Mouse (Mus musculus): ENCODE results near the gene Otol1. TPM values are rescaled to one million over a fixed set of nuclear protein-coding genes. Genes with fewer than 3 reads are reported as not detected.

Otol1 gene
- polyA plus RNA-seq, 1 experiment from 2014 or later, result not detected

GRCm38 (mm10) chr3:70026605-70027004 lies 19.2 kb downstream of the Otol1 start:
- H3K4me1 ChIP-seq (ENCODE audit: insufficient read depth, low read length), result no peaks in the 10 kb centered on the region
- ATAC-seq (ENCODE audit: low FRiP score, low TSS enrichment), result no peak
- no peak overlapping the region for H3K9ac ChIP-seq (replicated peaks; ENCODE audit: low read length)
- H3K27me3 ChIP-seq (ENCODE audit: insufficient read depth, low read length), result no peaks in the 10 kb centered on the region
- no peak overlapping the region for H3K4me2 ChIP-seq (replicated peaks; ENCODE audit: low read depth, low read length)
- H3K36me3 ChIP-seq (ENCODE audit: insufficient read depth, low read length), result no peaks in the 10 kb centered on the region
- H3K4me3 ChIP-seq (ENCODE audit: low read length), result no peak overlapping the region
- H3K27ac ChIP-seq (ENCODE audit: low read length), result no peak overlapping the region
- 60% methylated on average over 6 of the region's 6 CpGs for WGBS
- no peaks in the 10 kb centered on the region for H3K9me3 ChIP-seq (ENCODE audit: low read length)

- no peaks in the 10 kb centered on the region for H3K36me3 ChIP-seq (ENCODE audit: insufficient read depth, low read length)
- H3K27me3 ChIP-seq (ENCODE audit: insufficient read depth, low read length), result no peaks in the 10 kb centered on the region
- H3K9ac ChIP-seq (replicated peaks; ENCODE audit: low read length), result no peak overlapping the region
- H3K4me1 ChIP-seq (ENCODE audit: insufficient read depth, low read length), result no peaks in the 10 kb centered on the region
- H3K27ac ChIP-seq (ENCODE audit: low read length), result no peak overlapping the region
- no peaks in the 10 kb centered on the region for H3K9me3 ChIP-seq (ENCODE audit: low read length)
- no peak overlapping the region for H3K4me3 ChIP-seq (ENCODE audit: low read length)
- WGBS, result 91% methylated on average over 3 of the region's 3 CpGs
- no peak overlapping the region for H3K4me2 ChIP-seq (replicated peaks; ENCODE audit: low read depth, low read length)
- ATAC-seq (ENCODE audit: low FRiP score, low TSS enrichment), result no peak
Measured at GRCm38 (mm10) chr3:70029260-70029659, 21.8 kb downstream of the Otol1 start.

- Histone ChIP-seq H3K9me3 (ENCODE audit: low read length) (no peaks in the 10 kb centered on the region), H3K4me1 (ENCODE audit: insufficient read depth, low read length) (no peaks in the 10 kb centered on the region), H3K36me3 (ENCODE audit: insufficient read depth, low read length) (no peaks in the 10 kb centered on the region), H3K27me3 (ENCODE audit: insufficient read depth, low read length) (no peaks in the 10 kb centered on the region), H3K4me2 (replicated peaks; ENCODE audit: low read depth, low read length) (no peak overlapping the region), H3K4me3 (ENCODE audit: low read length) (no peak overlapping the region), H3K27ac (ENCODE audit: low read length) (no peak overlapping the region), H3K9ac (replicated peaks; ENCODE audit: low read length) (no peak overlapping the region)
- 39% methylated on average over 4 of the region's 4 CpGs for WGBS
- ATAC-seq (ENCODE audit: low FRiP score, low TSS enrichment), result no peak
Measured at GRCm38 (mm10) chr3:70035593-70035992, 28.2 kb downstream of the Otol1 start.

Other genes with a start within 250 kb of the Otol1 start
- gene Sptssb, start 147.7 kb upstream of the Otol1 start, polyA plus RNA-seq (2015; fragmentation: Nextera tagmentation; extraction: Ambion mirVana), result 3.7 and 8.9 TPM in 2 replicates

Measured in kidney, embryonic 16.5 days (tissue).